Mouse (Mus musculus): Measurements from ENCODE around the gene Ano1. TPM values are rescaled to one million over a fixed set of nuclear protein-coding genes. Genes with fewer than 3 reads are reported as not detected.

The Ano1 gene
- polyA plus RNA-seq, 1 experiment from 2014 or later, result 3.7 TPM

- no peak for ATAC-seq (ENCODE audit: low read depth)
- H3K27me3 ChIP-seq (ENCODE audit: control insufficient read depth, insufficient read depth, low read length), result no peaks in the 10 kb centered on the region
- WGBS, result 67% methylated on average over 22 of the region's 22 CpGs
- H3K4me2 ChIP-seq (ENCODE audit: low read depth, low read length), result no peak overlapping the region
- no peaks in the 10 kb centered on the region for H3K36me3 ChIP-seq (ENCODE audit: control insufficient read depth, insufficient read depth, low read length)
- no peaks in the 10 kb centered on the region for H3K4me1 ChIP-seq (ENCODE audit: control insufficient read depth, insufficient read depth, low read length)
- H3K4me3 ChIP-seq (ENCODE audit: low read depth, low read length), result no peak overlapping the region
- no peaks in the 10 kb centered on the region for H3K9me3 ChIP-seq (ENCODE audit: control insufficient read depth, low read length)
- H3K9ac ChIP-seq (replicated peaks; ENCODE audit: low read depth, low read length), result no peak overlapping the region
- no peak overlapping the region for H3K27ac ChIP-seq (ENCODE audit: low read depth, low read length)
Observed at GRCm38 (mm10) chr7:144620721-144621681, 130.8 kb downstream of the Ano1 start.

- no peak overlapping the region for H3K4me2 ChIP-seq (ENCODE audit: low read depth, low read length)
- no peak overlapping the region for H3K27ac ChIP-seq (ENCODE audit: low read depth, low read length)
- H3K36me3 ChIP-seq (ENCODE audit: control insufficient read depth, insufficient read depth, low read length), result no peaks in the 10 kb centered on the region
- H3K4me1 ChIP-seq (ENCODE audit: control insufficient read depth, insufficient read depth, low read length), result no peaks in the 10 kb centered on the region
- H3K4me3 ChIP-seq (ENCODE audit: low read depth, low read length), result no peak overlapping the region
- no peak for ATAC-seq (ENCODE audit: low read depth)
- H3K9ac ChIP-seq (replicated peaks; ENCODE audit: low read depth, low read length), result no peak overlapping the region
- H3K27me3 ChIP-seq (ENCODE audit: control insufficient read depth, insufficient read depth, low read length), result no peaks in the 10 kb centered on the region
- H3K9me3 ChIP-seq (ENCODE audit: control insufficient read depth, low read length), result no peaks in the 10 kb centered on the region
Observed at GRCm38 (mm10) chr7:144620315-144620714, 131.5 kb downstream of the Ano1 start.

GRCm38 (mm10) chr7:144615343-144615742 lies 136.4 kb downstream of the Ano1 start:
- H3K27me3 ChIP-seq (ENCODE audit: control insufficient read depth, insufficient read depth, low read length), result no peaks in the 10 kb centered on the region
- H3K4me2 ChIP-seq (ENCODE audit: low read depth, low read length), result no peak overlapping the region
- no peak overlapping the region for H3K9ac ChIP-seq (replicated peaks; ENCODE audit: low read depth, low read length)
- no peaks in the 10 kb centered on the region for H3K9me3 ChIP-seq (ENCODE audit: control insufficient read depth, low read length)
- no peaks in the 10 kb centered on the region for H3K36me3 ChIP-seq (ENCODE audit: control insufficient read depth, insufficient read depth, low read length)
- H3K4me3 ChIP-seq (ENCODE audit: low read depth, low read length), result no peak overlapping the region
- no peak for ATAC-seq (ENCODE audit: low read depth)
- WGBS, result 70% methylated on average over 6 of the region's 6 CpGs
- no peak overlapping the region for H3K27ac ChIP-seq (ENCODE audit: low read depth, low read length)
- no peaks in the 10 kb centered on the region for H3K4me1 ChIP-seq (ENCODE audit: control insufficient read depth, insufficient read depth, low read length)

GRCm38 (mm10) chr7:144612829-144613228 lies 138.9 kb downstream of the Ano1 start:
- Histone ChIP-seq H3K36me3 (ENCODE audit: control insufficient read depth, insufficient read depth, low read length) (no peaks in the 10 kb centered on the region), H3K4me1 (ENCODE audit: control insufficient read depth, insufficient read depth, low read length) (no peaks in the 10 kb centered on the region), H3K27ac (ENCODE audit: low read depth, low read length) (no peak overlapping the region), H3K4me3 (ENCODE audit: low read depth, low read length) (no peak overlapping the region), H3K9me3 (ENCODE audit: control insufficient read depth, low read length) (no peaks in the 10 kb centered on the region), H3K4me2 (ENCODE audit: low read depth, low read length) (no peak overlapping the region), H3K9ac (replicated peaks; ENCODE audit: low read depth, low read length) (no peak overlapping the region), H3K27me3 (ENCODE audit: control insufficient read depth, insufficient read depth, low read length) (no peaks in the 10 kb centered on the region)
- 86% methylated on average over 4 of the region's 4 CpGs for WGBS
- no peak for ATAC-seq (ENCODE audit: low read depth)

GRCm38 (mm10) chr7:144612351-144612750 lies 139.4 kb downstream of the Ano1 start:
- no peak for ATAC-seq (ENCODE audit: low read depth)
- Histone ChIP-seq H3K9ac (replicated peaks; ENCODE audit: low read depth, low read length) (no peak overlapping the region), H3K36me3 (ENCODE audit: control insufficient read depth, insufficient read depth, low read length) (no peaks in the 10 kb centered on the region), H3K9me3 (ENCODE audit: control insufficient read depth, low read length) (no peaks in the 10 kb centered on the region), H3K4me3 (ENCODE audit: low read depth, low read length) (no peak overlapping the region), H3K27ac (ENCODE audit: low read depth, low read length) (no peak overlapping the region), H3K4me1 (ENCODE audit: control insufficient read depth, insufficient read depth, low read length) (no peaks in the 10 kb centered on the region), H3K27me3 (ENCODE audit: control insufficient read depth, insufficient read depth, low read length) (no peaks in the 10 kb centered on the region), H3K4me2 (ENCODE audit: low read depth, low read length) (no peak overlapping the region)
- 82% methylated on average over 4 of the region's 4 CpGs for WGBS

- no peaks in the 10 kb centered on the region for H3K27me3 ChIP-seq (ENCODE audit: control insufficient read depth, insufficient read depth, low read length)
- no peak overlapping the region for H3K4me2 ChIP-seq (ENCODE audit: low read depth, low read length)
- no peak overlapping the region for H3K4me3 ChIP-seq (ENCODE audit: low read depth, low read length)
- no peak overlapping the region for H3K27ac ChIP-seq (ENCODE audit: low read depth, low read length)
- H3K4me1 ChIP-seq (ENCODE audit: control insufficient read depth, insufficient read depth, low read length), result no peaks in the 10 kb centered on the region
- WGBS, result 93% methylated on average over 16 of the region's 16 CpGs
- no peaks in the 10 kb centered on the region for H3K36me3 ChIP-seq (ENCODE audit: control insufficient read depth, insufficient read depth, low read length)
- no peak for ATAC-seq (ENCODE audit: low read depth)
- H3K9me3 ChIP-seq (ENCODE audit: control insufficient read depth, low read length), result no peaks in the 10 kb centered on the region
- no peak overlapping the region for H3K9ac ChIP-seq (replicated peaks; ENCODE audit: low read depth, low read length)
Observed at GRCm38 (mm10) chr7:144611595-144611994, 140.2 kb downstream of the Ano1 start.

GRCm38 (mm10) chr7:144609568-144609967 lies 142.2 kb downstream of the Ano1 start:
- no peak overlapping the region for H3K27ac ChIP-seq (ENCODE audit: low read depth, low read length)
- H3K4me2 ChIP-seq (ENCODE audit: low read depth, low read length), result no peak overlapping the region
- ATAC-seq (ENCODE audit: low read depth), result no peak
- no peaks in the 10 kb centered on the region for H3K27me3 ChIP-seq (ENCODE audit: control insufficient read depth, insufficient read depth, low read length)
- no peak overlapping the region for H3K4me3 ChIP-seq (ENCODE audit: low read depth, low read length)
- H3K9me3 ChIP-seq (ENCODE audit: control insufficient read depth, low read length), result no peaks in the 10 kb centered on the region
- no peak overlapping the region for H3K9ac ChIP-seq (replicated peaks; ENCODE audit: low read depth, low read length)
- H3K4me1 ChIP-seq (ENCODE audit: control insufficient read depth, insufficient read depth, low read length), result no peaks in the 10 kb centered on the region
- H3K36me3 ChIP-seq (ENCODE audit: control insufficient read depth, insufficient read depth, low read length), result no peaks in the 10 kb centered on the region
- WGBS, result 91% methylated on average over 7 of the region's 7 CpGs

GRCm38 (mm10) chr7:144607862-144608261 lies 143.9 kb downstream of the Ano1 start:
- Histone ChIP-seq H3K27ac (ENCODE audit: low read depth, low read length) (no peak overlapping the region), H3K36me3 (ENCODE audit: control insufficient read depth, insufficient read depth, low read length) (no peaks in the 10 kb centered on the region), H3K4me2 (ENCODE audit: low read depth, low read length) (no peak overlapping the region), H3K4me1 (ENCODE audit: control insufficient read depth, insufficient read depth, low read length) (no peaks in the 10 kb centered on the region), H3K27me3 (ENCODE audit: control insufficient read depth, insufficient read depth, low read length) (no peaks in the 10 kb centered on the region), H3K9me3 (ENCODE audit: control insufficient read depth, low read length) (no peaks in the 10 kb centered on the region), H3K4me3 (ENCODE audit: low read depth, low read length) (no peak overlapping the region), H3K9ac (replicated peaks; ENCODE audit: low read depth, low read length) (no peak overlapping the region)
- WGBS, result 91% methylated on average over 15 of the region's 15 CpGs
- ATAC-seq (ENCODE audit: low read depth), result no peak

- H3K27me3 ChIP-seq (ENCODE audit: control insufficient read depth, insufficient read depth, low read length), result no peaks in the 10 kb centered on the region
- whole genome bisulfite sequencing, result 66% methylated on average over 4 of the region's 4 CpGs
Observed at GRCm38 (mm10) chr7:144604735-144605134, 147.0 kb downstream of the Ano1 start.

More at GRCm38 (mm10) chr7:144604735-144605134, 147.0 kb downstream of the Ano1 start:
- Histone ChIP-seq H3K27ac (ENCODE audit: low read depth, low read length) (no peak overlapping the region), H3K4me2 (ENCODE audit: low read depth, low read length) (no peak overlapping the region), H3K9me3 (ENCODE audit: control insufficient read depth, low read length) (no peaks in the 10 kb centered on the region), H3K36me3 (ENCODE audit: control insufficient read depth, insufficient read depth, low read length) (no peaks in the 10 kb centered on the region), H3K4me3 (ENCODE audit: low read depth, low read length) (no peak overlapping the region), H3K4me1 (ENCODE audit: control insufficient read depth, insufficient read depth, low read length) (no peaks in the 10 kb centered on the region; the same call in 1 of the 2 replicates), H3K9ac (replicated peaks; ENCODE audit: low read depth, low read length) (no peak overlapping the region)
- ATAC-seq (ENCODE audit: low read depth), result no peak

Measured in neural tube, embryonic 14.5 days (tissue).